Mouse (Mus musculus): ENCODE results near the gene Lix1. TPM values are rescaled to one million over a fixed set of nuclear protein-coding genes. Genes with fewer than 3 reads are reported as not detected.

The Lix1 gene
- polyA plus RNA-seq, 1 experiment from 2014 or later = 10.2 TPM

DNA sequence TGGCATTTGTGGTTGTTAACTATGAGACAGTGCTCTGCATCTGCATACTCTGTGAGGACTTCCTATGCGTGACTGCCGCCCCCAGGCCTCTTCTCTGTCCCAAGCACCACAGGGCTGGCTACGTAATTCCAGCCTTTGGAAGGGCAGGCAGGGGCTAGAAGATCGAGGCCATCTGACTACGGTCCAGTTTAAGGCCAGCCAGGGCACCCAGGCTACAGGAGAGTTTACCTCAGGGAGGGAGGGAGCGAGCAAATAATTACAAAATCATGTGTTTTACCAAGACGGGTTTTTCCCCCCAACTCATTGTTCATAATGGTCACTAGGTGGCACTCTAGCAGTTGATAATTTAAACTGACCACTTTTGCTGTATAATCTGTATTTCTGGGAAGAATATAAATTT, 9.6 kb upstream of the Lix1 start:
- Histone ChIP-seq H3K9ac (ENCODE audit: low read depth, low read length) (no peak overlapping the region), H3K27me3 (ENCODE audit: control insufficient read depth, insufficient read depth, low read depth, low read length) (no peaks in the 10 kb centered on the region), H3K4me3 (ENCODE audit: low read depth, low read length) (no peak overlapping the region), H3K4me1 (ENCODE audit: control insufficient read depth, insufficient read depth, low read length) (no peaks in the 10 kb centered on the region), H3K9me3 (replicated peaks; ENCODE audit: control insufficient read depth, low read length, poor library complexity, severe bottlenecking) (no peaks in the 10 kb centered on the region), H3K36me3 (ENCODE audit: control insufficient read depth, insufficient read depth, low read length) (peaks cover 5% of the 10 kb centered on the region; the same call in 1 of the 2 replicates), H3K4me2 (ENCODE audit: low read length) (no peak overlapping the region), H3K27ac (ENCODE audit: low read length) (no peak overlapping the region)
- WGBS = 71% methylated on average over 7 of the region's 7 CpGs
- peak; percentile 59; the same call in 1 of the 2 replicates for ATAC-seq

DNA sequence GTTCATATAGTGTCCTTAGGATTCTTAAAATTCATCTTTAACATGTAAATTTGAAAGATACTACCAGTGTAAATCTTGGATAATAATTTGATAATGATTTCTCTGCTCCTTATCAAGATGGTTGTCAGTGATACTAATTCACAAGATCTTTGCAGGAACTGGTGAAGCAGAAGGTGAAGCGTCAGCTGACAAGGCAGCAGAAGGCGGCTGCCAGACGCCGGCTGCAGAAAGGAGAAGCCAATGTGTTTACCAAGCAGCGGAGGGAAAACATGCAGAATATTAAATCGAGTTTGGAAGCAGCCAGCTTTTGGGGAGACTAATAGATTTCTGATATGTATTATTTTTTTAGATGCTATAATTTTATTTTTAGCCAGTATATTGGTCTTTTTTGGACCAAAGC, 9.2 kb upstream of the Lix1 start:
- no peak for ATAC-seq
- Histone ChIP-seq H3K27ac (ENCODE audit: low read length) (no peak overlapping the region), H3K27me3 (ENCODE audit: control insufficient read depth, insufficient read depth, low read depth, low read length) (no peaks in the 10 kb centered on the region), H3K4me2 (ENCODE audit: low read length) (no peak overlapping the region), H3K36me3 (ENCODE audit: control insufficient read depth, insufficient read depth, low read length) (peaks cover 5% of the 10 kb centered on the region; the same call in 1 of the 2 replicates), H3K4me3 (ENCODE audit: low read depth, low read length) (no peak overlapping the region), H3K4me1 (ENCODE audit: control insufficient read depth, insufficient read depth, low read length) (no peaks in the 10 kb centered on the region), H3K9ac (ENCODE audit: low read depth, low read length) (no peak overlapping the region), H3K9me3 (replicated peaks; ENCODE audit: control insufficient read depth, low read length, poor library complexity, severe bottlenecking) (no peaks in the 10 kb centered on the region)
- 84% methylated on average over 6 of the region's 6 CpGs for WGBS

DNA sequence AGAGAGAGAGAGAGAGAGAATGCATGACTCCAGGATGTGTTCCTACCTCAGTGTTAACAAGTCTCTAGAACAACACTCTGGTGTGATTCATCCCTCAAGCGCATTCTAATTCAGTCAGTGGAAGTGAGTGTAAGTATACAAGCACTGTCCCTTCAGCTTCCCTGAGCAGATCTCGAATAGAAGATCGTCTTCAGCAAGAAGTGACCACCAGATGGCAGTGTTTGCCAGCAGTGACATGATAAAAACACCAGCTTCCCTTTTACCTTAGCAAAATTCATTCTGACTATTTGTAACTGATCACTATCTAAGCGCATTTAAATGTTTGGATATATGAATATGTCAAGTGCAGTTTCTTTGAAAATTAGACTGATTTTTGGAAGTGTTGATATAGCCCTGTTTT, 8.1 kb upstream of the Lix1 start:
- Histone ChIP-seq H3K36me3 (ENCODE audit: control insufficient read depth, insufficient read depth, low read length) (peaks cover 5% of the 10 kb centered on the region; the same call in 1 of the 2 replicates), H3K9me3 (replicated peaks; ENCODE audit: control insufficient read depth, low read length, poor library complexity, severe bottlenecking) (no peaks in the 10 kb centered on the region), H3K4me2 (ENCODE audit: low read length) (no peak overlapping the region), H3K27me3 (ENCODE audit: control insufficient read depth, insufficient read depth, low read depth, low read length) (no peaks in the 10 kb centered on the region), H3K4me3 (ENCODE audit: low read depth, low read length) (no peak overlapping the region), H3K4me1 (ENCODE audit: control insufficient read depth, insufficient read depth, low read length) (no peaks in the 10 kb centered on the region), H3K9ac (ENCODE audit: low read depth, low read length) (no peak overlapping the region), H3K27ac (ENCODE audit: low read length) (no peak overlapping the region)
- peak; percentile 67 for ATAC-seq
- WGBS = 23% methylated on average over 4 of the region's 4 CpGs

DNA sequence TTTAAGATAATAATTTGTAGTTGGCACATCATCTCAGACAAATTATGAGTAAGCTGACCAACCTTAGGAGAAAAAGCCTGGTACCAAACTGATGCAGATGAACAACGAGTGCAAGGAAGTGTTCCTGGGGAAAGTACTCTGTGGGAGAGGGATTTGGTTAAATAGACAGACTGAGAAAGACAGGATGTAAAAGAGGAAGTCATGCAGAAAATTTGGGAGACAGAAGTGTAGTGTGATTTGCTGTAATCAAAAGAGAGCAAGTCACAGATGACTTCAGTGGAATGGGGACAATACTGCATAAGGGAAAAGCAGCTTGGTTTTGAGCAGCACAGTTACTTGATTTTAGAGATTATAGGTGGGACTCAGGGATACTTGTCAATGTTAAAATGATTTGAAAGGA, 5.6 kb upstream of the Lix1 start:
- Histone ChIP-seq H3K27ac (ENCODE audit: low read length) (no peak overlapping the region), H3K4me2 (ENCODE audit: low read length) (no peak overlapping the region), H3K9me3 (replicated peaks; ENCODE audit: control insufficient read depth, low read length, poor library complexity, severe bottlenecking) (no peaks in the 10 kb centered on the region), H3K4me3 (ENCODE audit: low read depth, low read length) (no peak overlapping the region), H3K36me3 (ENCODE audit: control insufficient read depth, insufficient read depth, low read length) (0 out of 2 replicates have a peak, but pooled peaks cover 2% of the 10 kb centered on the region), H3K9ac (ENCODE audit: low read depth, low read length) (no peak overlapping the region), H3K4me1 (ENCODE audit: control insufficient read depth, insufficient read depth, low read length) (no peaks in the 10 kb centered on the region), H3K27me3 (ENCODE audit: control insufficient read depth, insufficient read depth, low read depth, low read length) (no peaks in the 10 kb centered on the region)
- 9% methylated on average over 1 of the region's 1 CpGs for WGBS
- ATAC-seq = no peak

DNA sequence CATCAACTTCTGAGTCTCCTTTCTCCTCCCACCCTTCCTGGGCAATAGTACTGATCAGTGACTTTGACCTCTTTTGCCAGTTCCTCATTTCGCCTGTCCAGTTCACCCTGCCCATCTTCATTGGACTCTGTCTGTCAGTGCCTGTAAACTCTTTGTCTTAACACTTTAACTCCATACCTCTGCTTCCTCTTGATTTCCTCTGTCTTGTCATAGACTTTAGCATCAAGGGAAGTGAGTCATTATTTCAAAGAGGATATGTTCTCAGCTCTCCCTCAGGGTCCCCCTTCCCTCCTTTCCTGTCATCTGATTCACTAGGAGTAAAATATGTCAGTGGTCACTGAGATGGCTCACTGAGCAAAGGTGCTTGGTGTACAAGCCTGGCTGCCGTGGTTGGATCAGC, 3.8 kb upstream of the Lix1 start:
- 72% methylated on average over 2 of the region's 2 CpGs for WGBS
- Histone ChIP-seq H3K9ac (ENCODE audit: low read depth, low read length) (no peak overlapping the region), H3K27me3 (ENCODE audit: control insufficient read depth, insufficient read depth, low read depth, low read length) (no peaks in the 10 kb centered on the region), H3K4me2 (ENCODE audit: low read length) (no peak overlapping the region), H3K27ac (ENCODE audit: low read length) (no peak overlapping the region), H3K4me3 (ENCODE audit: low read depth, low read length) (no peak overlapping the region), H3K9me3 (replicated peaks; ENCODE audit: control insufficient read depth, low read length, poor library complexity, severe bottlenecking) (no peaks in the 10 kb centered on the region), H3K4me1 (ENCODE audit: control insufficient read depth, insufficient read depth, low read length) (peaks cover under 1% of the 10 kb centered on the region; the same call in 1 of the 2 replicates), H3K36me3 (ENCODE audit: control insufficient read depth, insufficient read depth, low read length) (0 out of 2 replicates have a peak, but pooled peaks cover 2% of the 10 kb centered on the region)
- ATAC-seq = no peak

DNA sequence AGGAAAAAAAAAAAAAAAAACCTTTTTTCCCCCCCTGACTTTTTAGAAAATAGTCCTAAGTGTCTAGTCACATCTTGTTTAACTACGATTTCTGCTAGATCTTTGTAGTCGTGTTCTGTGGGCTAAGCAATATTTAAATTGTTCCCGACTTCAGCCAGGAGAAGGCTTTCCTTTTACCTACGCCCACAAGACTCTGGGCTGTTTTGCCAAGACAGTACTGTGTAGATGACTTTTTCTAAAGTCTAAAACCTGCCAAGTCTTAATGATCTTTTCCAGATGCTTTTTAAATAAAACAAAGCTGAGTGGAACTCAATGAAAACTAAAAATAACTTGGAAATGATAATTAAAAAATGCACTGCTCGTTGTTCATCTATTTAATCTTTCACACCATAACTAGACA, 566 bp downstream of the Lix1 start:
- H3K9me3 ChIP-seq (replicated peaks; ENCODE audit: control insufficient read depth, low read length, poor library complexity, severe bottlenecking) = no peaks in the 10 kb centered on the region
- H3K9ac ChIP-seq (ENCODE audit: low read depth, low read length) = peak overlapping the region; percentile 18; the same call in 1 of the 2 replicates
- H3K4me1 ChIP-seq (ENCODE audit: control insufficient read depth, insufficient read depth, low read length) = peaks cover 4% of the 10 kb centered on the region; the same call in 1 of the 2 replicates
- 5% methylated on average over 5 of the region's 5 CpGs for WGBS
- no peaks in the 10 kb centered on the region for H3K36me3 ChIP-seq (ENCODE audit: control insufficient read depth, insufficient read depth, low read length)
- no peaks in the 10 kb centered on the region for H3K27me3 ChIP-seq (ENCODE audit: control insufficient read depth, insufficient read depth, low read depth, low read length)
- H3K4me3 ChIP-seq (ENCODE audit: low read depth, low read length) = peak overlapping the region; percentile 23
- H3K4me2 ChIP-seq (ENCODE audit: low read length) = peak overlapping the region; percentile 53
- H3K27ac ChIP-seq (ENCODE audit: low read length) = no peak overlapping the region
- ATAC-seq = peak; percentile 32; the same call in 1 of the 2 replicates

DNA sequence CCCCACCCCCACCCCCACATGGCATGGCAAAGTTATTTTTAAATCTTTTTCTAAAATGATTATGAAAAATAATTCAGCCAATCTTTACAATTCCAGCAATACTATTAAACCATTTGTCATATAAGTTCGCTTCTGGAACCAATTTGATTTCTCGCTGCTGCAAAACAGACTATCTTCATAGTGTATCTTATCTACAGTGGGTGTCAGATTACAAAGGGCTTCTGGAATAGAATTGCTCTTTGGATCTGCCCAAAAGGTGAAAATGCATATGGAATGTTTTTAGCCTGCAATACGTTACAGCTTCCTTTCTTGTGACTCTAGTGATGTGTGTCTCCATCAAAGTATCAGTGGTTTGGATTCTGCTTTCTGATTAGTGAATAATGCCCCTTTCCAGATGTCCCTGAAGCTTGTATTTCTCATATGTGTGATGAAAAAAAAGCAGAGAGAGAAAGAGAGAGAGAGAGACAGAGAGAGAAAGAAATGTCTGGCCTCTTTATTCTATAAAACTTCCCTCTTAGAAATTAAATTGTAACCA, 1.2 kb downstream of the Lix1 start:
- peak overlapping the region; percentile 3; the same call in 1 of the 2 replicates for H3K4me3 ChIP-seq (ENCODE audit: low read depth, low read length)

DNA sequence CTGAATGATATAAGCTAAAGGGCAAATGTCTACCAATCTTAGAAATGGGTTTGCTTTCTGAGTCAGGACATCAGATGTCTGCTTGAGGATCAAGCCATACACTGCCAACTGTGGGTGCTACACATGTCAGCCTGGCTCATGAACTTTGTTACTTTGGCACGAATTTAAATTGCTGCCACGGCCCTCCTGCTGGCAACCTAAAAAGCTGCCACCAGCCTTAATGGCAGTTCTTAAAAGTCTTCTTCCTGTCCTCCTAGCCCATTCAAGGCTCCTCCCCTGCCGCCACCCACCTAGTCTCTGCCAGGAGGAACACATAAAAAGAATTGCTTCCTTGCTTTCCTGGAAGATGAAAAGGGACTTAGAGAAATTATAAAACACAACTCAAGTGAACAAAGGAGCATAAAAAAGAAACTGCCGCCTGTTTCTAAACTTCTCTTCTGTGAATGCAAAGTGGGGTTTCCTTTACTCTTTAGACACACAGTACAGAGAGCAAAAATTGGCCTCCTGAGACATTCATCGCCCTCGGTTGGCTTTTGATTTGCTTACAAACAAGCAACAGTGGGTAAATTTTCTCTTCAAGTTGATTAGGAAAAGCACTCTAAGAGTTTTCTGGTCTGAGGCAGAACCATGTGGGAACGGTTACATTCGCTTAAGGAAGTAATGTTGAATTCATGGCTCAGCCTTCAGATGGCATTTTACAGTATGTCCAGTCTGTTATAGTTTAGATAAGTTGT, 2.5 kb downstream of the Lix1 start:
- no peak overlapping the region for H3K9ac ChIP-seq (ENCODE audit: low read depth, low read length)
- no peaks in the 10 kb centered on the region for H3K9me3 ChIP-seq (replicated peaks; ENCODE audit: control insufficient read depth, low read length, poor library complexity, severe bottlenecking)
- peaks cover 4% of the 10 kb centered on the region; the same call in 1 of the 2 replicates for H3K4me1 ChIP-seq (ENCODE audit: control insufficient read depth, insufficient read depth, low read length)

More for the DNA sequence above, 1.2 kb downstream of the Lix1 start:
- no peak for ATAC-seq
- H3K4me2 ChIP-seq (ENCODE audit: low read length) = peak overlapping the region; percentile 31
- no peaks in the 10 kb centered on the region for H3K36me3 ChIP-seq (ENCODE audit: control insufficient read depth, insufficient read depth, low read length)
- H3K27ac ChIP-seq (ENCODE audit: low read length) = no peak overlapping the region
- H3K4me1 ChIP-seq (ENCODE audit: control insufficient read depth, insufficient read depth, low read length) = peaks cover 4% of the 10 kb centered on the region; the same call in 1 of the 2 replicates
- H3K9me3 ChIP-seq (replicated peaks; ENCODE audit: control insufficient read depth, low read length, poor library complexity, severe bottlenecking) = no peaks in the 10 kb centered on the region
- H3K9ac ChIP-seq (ENCODE audit: low read depth, low read length) = no peak overlapping the region
- 10% methylated on average over 3 of the region's 3 CpGs for WGBS
- H3K27me3 ChIP-seq (ENCODE audit: control insufficient read depth, insufficient read depth, low read depth, low read length) = no peaks in the 10 kb centered on the region

DNA sequence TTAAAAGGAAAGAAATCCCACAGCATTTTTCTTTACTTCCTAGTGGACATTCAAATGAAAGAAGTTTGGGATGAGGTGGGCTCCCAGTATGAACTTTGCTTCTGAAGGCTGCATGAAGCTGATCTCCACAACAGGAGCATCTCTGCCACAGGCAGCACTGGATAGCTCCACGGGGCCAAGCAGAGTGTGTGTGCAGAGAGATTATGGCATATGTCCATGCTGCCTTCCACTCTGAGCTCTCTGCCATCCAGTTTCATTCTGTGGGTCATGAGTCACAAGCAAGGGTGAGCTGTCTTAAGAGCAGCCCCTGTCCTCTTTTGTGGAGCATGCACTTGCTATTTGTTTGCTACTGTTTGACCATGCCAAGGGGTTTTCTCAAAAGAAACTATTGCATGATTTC, 3.1 kb downstream of the Lix1 start:
- H3K4me3 ChIP-seq (ENCODE audit: low read depth, low read length) = no peak overlapping the region
- H3K9me3 ChIP-seq (replicated peaks; ENCODE audit: control insufficient read depth, low read length, poor library complexity, severe bottlenecking) = no peaks in the 10 kb centered on the region
- H3K9ac ChIP-seq (ENCODE audit: low read depth, low read length) = no peak overlapping the region
- no peak overlapping the region for H3K27ac ChIP-seq (ENCODE audit: low read length)
- H3K4me2 ChIP-seq (ENCODE audit: low read length) = no peak overlapping the region
- WGBS = 14% methylated on average over 1 of the region's 1 CpGs
- H3K4me1 ChIP-seq (ENCODE audit: control insufficient read depth, insufficient read depth, low read length) = peaks cover 4% of the 10 kb centered on the region; the same call in 1 of the 2 replicates
- ATAC-seq = no peak
- no peaks in the 10 kb centered on the region for H3K36me3 ChIP-seq (ENCODE audit: control insufficient read depth, insufficient read depth, low read length)
- no peaks in the 10 kb centered on the region for H3K27me3 ChIP-seq (ENCODE audit: control insufficient read depth, insufficient read depth, low read depth, low read length)

More for the DNA sequence above, 2.5 kb downstream of the Lix1 start:
- 22% methylated on average over 8 of the region's 8 CpGs for WGBS
- H3K27me3 ChIP-seq (ENCODE audit: control insufficient read depth, insufficient read depth, low read depth, low read length) = no peaks in the 10 kb centered on the region
- H3K27ac ChIP-seq (ENCODE audit: low read length) = no peak overlapping the region
- ATAC-seq = no peak
- no peaks in the 10 kb centered on the region for H3K36me3 ChIP-seq (ENCODE audit: control insufficient read depth, insufficient read depth, low read length)
- peak overlapping the region; percentile 31 for H3K4me2 ChIP-seq (ENCODE audit: low read length)
- no peak overlapping the region for H3K4me3 ChIP-seq (ENCODE audit: low read depth, low read length)

Measured in midbrain, embryonic 16.5 days (tissue).